Mouse (Mus musculus): Measurements from ENCODE around the gene Lrrc20.
"Not testable (repeated sequence)": the region's sequence is repeated elsewhere in the genome, so short reads cannot be mapped to it uniquely, and the experiment has no call there.

DNA sequence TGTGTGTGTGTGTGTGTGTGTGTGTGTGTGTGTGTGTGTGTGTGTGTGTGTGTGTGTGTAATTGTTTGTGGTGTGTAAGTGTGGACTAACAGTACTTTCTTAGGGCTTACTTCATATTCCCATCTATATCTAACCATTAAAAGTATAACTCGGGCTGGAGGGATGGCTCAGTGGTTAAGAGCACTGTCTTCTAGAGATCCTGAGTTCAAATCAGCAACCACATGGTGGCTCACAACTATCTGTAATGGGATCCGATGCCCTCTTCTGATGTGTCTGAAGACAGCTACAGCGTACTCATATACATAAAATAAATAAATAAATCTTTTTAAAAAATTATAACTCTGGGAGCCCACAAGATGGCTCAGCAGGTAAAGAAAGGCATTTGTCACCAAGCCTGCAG, 22.4 kb upstream of the Lrrc20 start:
- TF ChIP-seq POLR2AphosphoS5 (IDR thresholded peaks at IDR 0.05; ENCODE audit: insufficient replicate concordance, low read depth, low read length); CTCF (IDR thresholded peaks at IDR 0.05; ENCODE audit: low read depth, low read length); GATA1 (IDR thresholded peaks at IDR 0.05; ENCODE audit: borderline replicate concordance, low read length): not testable (repeated sequence)
